Mouse (Mus musculus) limb, embryonic 10.5 days (tissue): ENCODE results near the gene Crtc2. TPM values are rescaled to one million over a fixed set of nuclear protein-coding genes. Genes with fewer than 3 reads are reported as not detected.

Source experiments
- DNase-seq: peaks from one replicate; pipeline ENCODE4 v3.0.0-alpha.2; 2017; ENCODE audit warnings: low spot score
- H3K27ac ChIP-seq: fragments of 300-500 bp; sonication (generic); 2 replicates; pipeline ENCODE4 v1.5.1; 2016; ENCODE audit warnings: mild to moderate bottlenecking
- H3K27me3 ChIP-seq: fragments of 300-500 bp; sonication (generic); 2 replicates; pipeline ENCODE4 v1.6.1; 2016; ENCODE audit warnings: low read depth, mild to moderate bottlenecking; ENCODE audit not compliant: poor library complexity, severe bottlenecking
- H3K36me3 ChIP-seq: fragments of 300-500 bp; sonication (generic); 2 replicates; pipeline ENCODE4 v1.6.1; 2016; ENCODE audit warnings: mild to moderate bottlenecking, moderate library complexity
- H3K4me1 ChIP-seq: fragments of 300-500 bp; sonication (generic); 2 replicates; pipeline ENCODE4 v1.6.1; 2016
- H3K4me3 ChIP-seq: fragments of 300-500 bp; sonication (generic); 2 replicates; pipeline ENCODE4 v1.5.1; 2016; ENCODE audit warnings: mild to moderate bottlenecking, moderate library complexity
- H3K9me3 ChIP-seq: fragments of 300-500 bp; sonication (generic); replicated peaks from 2 replicates; pipeline ENCODE4 v1.6.1; 2016; ENCODE audit warnings: mild to moderate bottlenecking
- WGBS: fragments of 180-500 bp; shearing (Covaris S2); methylation state at CpG from one replicate; pipeline ENCODE4 v1.1.7; 2016; 5-methylcytosine and 5-hydroxymethylcytosine counted together
- polyA plus RNA-seq: library from polyadenylated mRNA; unstranded; fragments of >200 nt; fragmentation: Nextera tagmentation; extraction: Ambion mirVana; gene quantifications from 2 replicates; pipeline ENCODE4 v1.2.1, GENCODE M21; 2016

Crtc2 gene
- polyA plus RNA-seq, 1 experiment from 2014 or later = 26.5 TPM

DNA sequence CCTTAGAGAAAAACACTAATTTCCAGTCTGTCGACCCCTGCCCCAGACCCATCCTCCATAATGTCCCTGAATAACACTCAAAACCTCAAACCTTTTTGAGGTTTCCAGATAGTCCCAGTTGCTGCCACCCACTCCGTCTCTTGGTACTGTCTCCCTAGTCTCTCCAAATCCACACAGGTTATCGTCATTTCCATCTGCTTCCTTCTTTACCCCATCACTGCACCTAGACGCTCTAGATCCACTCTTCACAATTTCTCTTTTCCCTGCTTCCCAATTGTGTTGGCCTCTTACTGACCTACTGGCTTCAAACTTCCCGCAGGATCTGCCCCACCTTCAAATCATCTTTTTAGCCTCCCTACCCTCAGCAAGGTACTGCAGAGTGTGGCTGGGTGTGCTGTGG is 32.8 kb upstream of the Crtc2 start:
- WGBS = 29% methylated on average over 5 of the region's 5 CpGs
- DNase-seq = no peak
- Histone ChIP-seq H3K4me1 (peaks cover 23% of the 10 kb centered on the region), H3K4me3 (peak overlapping the region; percentile 60), H3K36me3 (peaks cover 35% of the 10 kb centered on the region), H3K9me3 (no peaks in the 10 kb centered on the region), H3K27ac (peak overlapping the region; percentile 84), H3K27me3 (no peaks in the 10 kb centered on the region)

DNA sequence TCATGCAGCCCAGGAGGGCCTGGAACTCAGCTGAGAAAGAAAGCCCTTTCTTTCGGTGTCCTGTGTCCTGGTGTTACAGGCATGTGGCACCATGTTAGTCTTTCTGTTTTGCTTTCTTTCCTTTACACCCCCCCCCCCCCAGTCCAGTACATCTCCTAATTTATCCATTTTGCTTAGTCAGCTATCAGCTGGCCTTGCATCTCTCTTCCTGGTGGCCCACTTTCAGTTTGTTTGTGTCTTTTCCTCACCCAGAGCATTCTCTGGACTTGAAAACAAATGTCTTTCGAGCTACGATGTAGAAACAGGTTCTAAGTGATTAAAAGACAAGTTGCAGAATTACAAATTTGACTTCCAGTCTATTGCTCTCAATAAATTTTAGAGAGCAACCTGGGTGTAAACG is 31.5 kb upstream of the Crtc2 start:
- no peak for DNase-seq
- peaks cover 23% of the 10 kb centered on the region for H3K4me1 ChIP-seq
- 93% methylated on average over 4 of the region's 4 CpGs for WGBS
- no peaks in the 10 kb centered on the region for H3K27me3 ChIP-seq
- H3K36me3 ChIP-seq = peaks cover 38% of the 10 kb centered on the region
- no peak overlapping the region for H3K4me3 ChIP-seq
- no peaks in the 10 kb centered on the region for H3K9me3 ChIP-seq
- H3K27ac ChIP-seq = peak overlapping the region; percentile 25; the same call in 1 of the 2 replicates

DNA sequence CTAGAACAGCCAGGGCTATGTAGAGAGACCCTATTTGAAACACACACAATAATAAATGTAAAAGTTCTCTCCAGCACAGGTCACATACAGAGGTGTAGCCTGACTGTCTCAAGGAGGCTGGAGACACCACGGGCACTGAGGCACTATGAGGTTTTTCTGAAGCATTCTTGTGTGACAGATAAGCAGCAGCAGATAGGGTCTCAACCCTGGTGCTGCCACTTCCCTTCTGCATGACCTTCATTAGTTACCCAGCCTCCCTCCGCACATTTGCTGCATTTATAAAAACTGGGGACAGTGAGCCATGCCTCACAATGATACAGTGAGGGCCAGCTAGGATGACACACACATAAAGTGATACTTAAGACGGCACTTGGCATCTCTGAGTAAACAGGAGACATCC is 31.0 kb upstream of the Crtc2 start:
- Histone ChIP-seq H3K9me3 (no peaks in the 10 kb centered on the region), H3K36me3 (peaks cover 38% of the 10 kb centered on the region), H3K27me3 (no peaks in the 10 kb centered on the region), H3K27ac (no peak overlapping the region), H3K4me1 (peaks cover 23% of the 10 kb centered on the region), H3K4me3 (no peak overlapping the region)
- WGBS = 89% methylated on average over 3 of the region's 3 CpGs
- DNase-seq = no peak

DNA sequence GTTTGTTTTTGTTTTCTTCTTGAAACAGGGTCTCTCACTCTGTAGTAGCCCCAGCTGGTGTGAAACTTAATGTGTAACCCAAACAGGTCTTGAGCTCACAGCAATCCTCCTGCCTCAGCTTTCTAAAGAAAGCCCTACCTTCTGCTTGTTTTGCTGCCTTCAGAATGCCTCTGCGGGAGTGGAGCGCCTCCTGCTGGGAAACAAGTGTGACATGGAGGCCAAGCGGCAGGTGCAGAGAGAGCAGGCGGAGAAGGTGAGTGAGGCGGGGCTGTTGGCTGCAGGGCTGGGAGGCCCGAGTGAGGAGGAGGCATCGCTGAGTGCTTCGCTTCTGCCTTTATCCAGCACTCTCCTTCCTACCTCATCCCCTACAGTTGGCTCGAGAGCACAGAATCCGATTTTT is 29.6 kb upstream of the Crtc2 start:
- Histone ChIP-seq H3K9me3 (no peaks in the 10 kb centered on the region), H3K27me3 (no peaks in the 10 kb centered on the region), H3K4me3 (no peak overlapping the region), H3K36me3 (peaks cover 38% of the 10 kb centered on the region), H3K27ac (no peak overlapping the region), H3K4me1 (peaks cover 23% of the 10 kb centered on the region)
- DNase-seq = no peak
- WGBS = 80% methylated on average over 10 of the region's 10 CpGs

DNA sequence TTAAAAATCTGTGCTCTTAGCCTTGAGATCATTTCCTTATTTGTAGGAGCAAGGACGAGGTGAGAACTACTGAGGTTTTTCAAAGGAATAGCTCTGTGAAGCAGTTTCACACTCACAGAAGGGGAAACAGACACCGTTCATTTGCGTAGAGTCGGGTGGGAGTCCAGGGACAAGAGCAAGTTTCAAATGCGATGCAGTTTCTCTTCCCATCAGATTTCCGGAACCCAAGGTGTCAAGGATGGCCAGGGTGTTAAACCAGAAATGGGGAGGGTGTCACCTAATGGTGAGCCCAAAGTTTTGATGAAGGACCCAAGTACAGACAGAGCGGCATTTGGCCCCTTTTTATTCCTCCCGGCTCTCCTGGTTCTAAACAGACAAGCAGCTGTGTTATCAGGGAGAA is 22.9 kb upstream of the Crtc2 start:
- 15% methylated on average over 8 of the region's 8 CpGs for WGBS
- H3K27me3 ChIP-seq = no peaks in the 10 kb centered on the region
- H3K36me3 ChIP-seq = peaks cover 32% of the 10 kb centered on the region
- peak overlapping the region; percentile 91 for H3K27ac ChIP-seq
- no peak for DNase-seq
- H3K4me1 ChIP-seq = peaks cover 14% of the 10 kb centered on the region
- no peaks in the 10 kb centered on the region for H3K9me3 ChIP-seq
- peak overlapping the region; percentile 78 for H3K4me3 ChIP-seq

DNA sequence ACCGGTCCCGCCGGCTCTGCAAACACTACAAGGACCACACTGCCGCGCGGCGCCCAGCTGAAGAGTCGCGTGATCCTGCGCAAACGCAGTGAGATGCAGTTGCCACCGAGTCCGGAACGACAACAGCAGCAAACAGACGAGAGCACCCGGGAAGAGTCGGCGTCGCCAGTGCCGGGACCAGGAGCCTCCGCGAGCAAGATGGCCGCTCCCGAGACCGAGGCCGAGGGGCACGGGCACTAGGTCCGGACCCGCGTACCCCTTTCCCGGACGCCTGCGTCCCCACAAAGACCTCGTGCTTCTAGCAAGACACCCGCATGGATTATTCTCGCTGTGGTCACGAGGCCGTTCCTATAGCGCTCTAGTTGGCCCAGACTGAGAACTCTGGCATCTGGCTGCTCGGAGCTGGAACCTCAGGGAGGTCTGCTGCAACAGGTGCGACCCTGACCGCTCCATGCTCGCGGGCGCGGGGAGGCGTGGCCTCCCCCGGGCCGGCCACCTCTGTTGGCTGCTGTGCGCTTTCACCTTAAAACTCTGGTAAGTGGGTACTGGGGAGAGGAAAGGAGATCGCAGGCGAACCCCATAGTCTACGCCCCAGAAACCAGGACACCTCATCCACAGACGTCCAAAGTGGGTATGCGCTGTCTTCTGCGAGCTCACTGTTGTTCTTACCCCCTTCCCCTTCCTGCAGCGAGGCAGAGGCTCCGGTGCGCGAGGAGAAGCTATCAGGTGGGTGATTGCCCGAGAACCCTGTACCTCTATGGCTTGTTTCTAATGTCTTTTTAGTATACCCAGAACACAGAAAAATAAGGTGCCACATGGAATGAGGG is 22.2 kb upstream of the Crtc2 start, which contains the start of gene Jtb:
Gene Jtb (plus strand): TSS at position 91 of the 827 bp plus-strand sequence.
- peak within 1 kb of the TSS; percentile 91 for H3K27ac ChIP-seq

DNA sequence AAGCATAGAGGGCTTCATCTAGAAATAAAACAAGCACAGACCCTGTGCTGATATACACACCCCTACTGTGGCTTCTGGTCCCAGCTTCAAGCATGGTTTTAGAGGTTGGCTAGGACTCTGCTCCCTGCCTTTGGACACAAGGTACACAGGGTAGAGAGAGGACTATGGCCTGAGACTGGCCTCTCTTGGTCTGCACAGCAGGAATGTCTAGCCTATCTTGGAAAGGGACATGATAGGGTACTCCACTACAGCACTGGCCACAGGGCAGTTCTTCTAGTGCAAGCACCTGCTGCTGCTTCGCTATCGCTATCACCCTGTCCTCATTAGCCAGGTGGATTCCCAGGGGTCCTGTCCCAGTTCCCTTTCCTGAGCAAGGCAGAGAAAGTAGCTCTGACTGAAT is 12.7 kb upstream of the Crtc2 start:
- no peak overlapping the region for H3K27ac ChIP-seq

More for the DNA sequence above, 22.2 kb upstream of the Crtc2 start, which contains the start of gene Jtb:
- WGBS = under 1% methylated on average over 61 of the region's 61 CpGs
- Histone ChIP-seq H3K4me1 (peaks cover 14% of the 10 kb centered on the region), H3K36me3 (peaks cover 34% of the 10 kb centered on the region), H3K4me3 (peak within 1 kb of the TSS; percentile 78), H3K9me3 (no peaks in the 10 kb centered on the region), H3K27me3 (no peaks in the 10 kb centered on the region)
- peak; percentile 92 for DNase-seq

DNA sequence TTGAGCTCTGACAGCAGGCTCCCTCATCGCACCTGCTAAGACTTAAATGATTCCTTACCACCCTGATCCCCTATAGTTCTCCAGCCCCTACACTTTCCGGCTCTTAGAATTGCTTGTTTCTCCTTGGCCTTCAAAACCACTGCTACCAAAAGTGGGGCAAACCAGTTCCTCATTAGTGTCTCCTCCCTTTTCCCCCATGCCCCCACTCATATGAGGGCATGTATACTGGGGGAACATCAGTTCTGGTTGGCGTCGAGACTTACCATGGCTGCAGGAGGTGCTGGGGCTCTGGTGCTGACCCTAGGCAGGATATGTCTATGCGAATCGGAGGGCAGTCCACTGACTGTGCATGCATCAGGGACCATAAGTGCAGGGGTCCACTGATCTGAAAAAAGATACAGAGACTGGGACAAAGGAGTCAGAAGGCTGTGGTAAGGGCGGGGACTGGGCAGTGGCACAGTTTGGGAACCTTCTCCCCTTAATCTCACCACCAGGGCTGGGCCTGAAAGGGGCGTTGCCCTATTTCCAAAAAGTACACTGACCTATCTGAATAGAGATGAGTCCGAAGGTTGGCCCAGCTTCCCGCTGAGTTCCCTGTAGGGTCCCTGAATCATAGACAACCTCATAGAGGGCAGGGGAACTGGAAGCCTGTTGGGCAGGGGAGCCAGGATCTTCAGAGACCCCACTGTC is 12.1 kb upstream of the Crtc2 start:
- peaks cover 7% of the 10 kb centered on the region; the same call in 1 of the 2 replicates for H3K27me3 ChIP-seq
- no peak for DNase-seq
- H3K4me1 ChIP-seq = peaks cover 22% of the 10 kb centered on the region
- peaks cover 3% of the 10 kb centered on the region; the same call in 1 of the 2 replicates for H3K36me3 ChIP-seq
- H3K9me3 ChIP-seq = no peaks in the 10 kb centered on the region
- H3K4me3 ChIP-seq = no peak overlapping the region
- 90% methylated on average over 10 of the region's 10 CpGs for WGBS
- H3K27ac ChIP-seq = no peak overlapping the region

More for the DNA sequence above, 12.7 kb upstream of the Crtc2 start:
- Histone ChIP-seq H3K27me3 (peaks cover 7% of the 10 kb centered on the region; the same call in 1 of the 2 replicates), H3K9me3 (no peaks in the 10 kb centered on the region), H3K4me3 (no peak overlapping the region), H3K36me3 (peaks cover 9% of the 10 kb centered on the region), H3K4me1 (peaks cover 22% of the 10 kb centered on the region)
- no peak for DNase-seq
- WGBS = 85% methylated on average over 2 of the region's 2 CpGs

DNA sequence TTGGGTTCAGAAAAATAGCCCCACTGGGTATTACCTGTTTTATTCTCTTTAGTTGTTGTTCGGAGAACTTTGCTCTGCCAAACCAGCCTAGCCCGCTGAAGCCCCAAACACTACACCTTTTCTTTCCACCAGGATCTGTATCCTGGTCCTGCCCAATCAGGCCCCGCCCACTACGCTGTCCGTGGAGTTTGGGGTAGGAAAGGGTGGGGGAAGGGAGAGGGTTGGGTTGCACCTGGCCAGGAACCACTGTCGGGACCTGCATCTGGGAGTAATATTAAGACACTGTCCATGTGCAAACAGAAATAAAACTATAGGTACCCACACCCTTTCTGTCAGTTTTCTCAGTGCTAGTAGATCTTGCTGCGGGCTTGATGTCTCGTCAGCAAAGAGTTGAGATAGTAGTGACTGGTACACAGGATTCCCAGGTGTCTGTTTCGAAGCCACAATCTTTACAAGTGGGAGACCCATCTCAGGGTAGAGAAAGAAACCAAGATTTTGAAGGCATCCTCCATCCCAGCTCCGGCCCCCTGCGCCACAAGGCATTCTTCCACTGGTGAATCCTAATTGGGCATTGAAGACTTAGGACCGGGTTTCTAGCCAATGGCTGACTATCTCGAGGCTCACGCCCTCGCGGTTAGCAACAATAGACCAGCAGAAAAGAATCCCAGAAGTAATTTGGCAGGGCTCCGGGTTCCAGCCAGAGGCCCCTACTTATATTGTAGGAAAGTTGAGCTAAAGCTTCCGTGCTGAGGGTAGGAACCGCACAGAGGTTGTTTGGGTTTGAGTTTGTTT is 10.8 kb upstream of the Crtc2 start, which contains the start of gene Creb3l4:
Gene Creb3l4 (minus strand): TSS at position 529 of the 792 bp plus-strand sequence.
- Histone ChIP-seq H3K9me3 (no peaks in the 10 kb centered on the region), H3K27ac (peak within 1 kb of the TSS; percentile 84), H3K4me3 (peak within 1 kb of the TSS; percentile 52), H3K36me3 (no peaks in the 10 kb centered on the region), H3K27me3 (peaks cover 7% of the 10 kb centered on the region; the same call in 1 of the 2 replicates), H3K4me1 (peaks cover 27% of the 10 kb centered on the region)
- WGBS = 5% methylated on average over 19 of the region's 19 CpGs
- peak; percentile 70 for DNase-seq

DNA sequence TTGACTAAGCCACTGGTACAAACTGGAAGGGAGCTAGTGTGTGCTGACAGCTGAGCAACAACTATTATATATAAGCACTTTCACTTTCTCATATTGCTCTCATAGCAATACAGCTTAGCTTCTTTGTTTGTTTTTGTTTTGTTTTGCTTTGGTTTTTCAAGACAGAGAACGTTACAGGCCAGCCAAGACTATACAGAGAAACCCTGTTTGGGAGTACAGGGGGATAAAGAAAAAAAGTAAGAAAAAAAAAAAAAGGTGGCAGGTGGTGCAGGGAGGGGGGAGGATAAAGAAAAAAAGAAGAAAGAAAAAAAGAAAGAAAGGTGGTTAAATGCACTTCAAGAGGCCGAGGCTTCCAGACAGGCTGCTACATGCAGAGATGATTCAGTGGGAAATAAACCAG is 8.6 kb upstream of the Crtc2 start:
- H3K27me3 ChIP-seq = peaks cover 7% of the 10 kb centered on the region; the same call in 1 of the 2 replicates
- peaks cover 11% of the 10 kb centered on the region for H3K36me3 ChIP-seq
- no peak for DNase-seq
- H3K4me1 ChIP-seq = peaks cover 41% of the 10 kb centered on the region
- no peak overlapping the region for H3K4me3 ChIP-seq
- WGBS = 93% methylated on average over 2 of the region's 2 CpGs
- H3K27ac ChIP-seq = no peak overlapping the region
- no peaks in the 10 kb centered on the region for H3K9me3 ChIP-seq

DNA sequence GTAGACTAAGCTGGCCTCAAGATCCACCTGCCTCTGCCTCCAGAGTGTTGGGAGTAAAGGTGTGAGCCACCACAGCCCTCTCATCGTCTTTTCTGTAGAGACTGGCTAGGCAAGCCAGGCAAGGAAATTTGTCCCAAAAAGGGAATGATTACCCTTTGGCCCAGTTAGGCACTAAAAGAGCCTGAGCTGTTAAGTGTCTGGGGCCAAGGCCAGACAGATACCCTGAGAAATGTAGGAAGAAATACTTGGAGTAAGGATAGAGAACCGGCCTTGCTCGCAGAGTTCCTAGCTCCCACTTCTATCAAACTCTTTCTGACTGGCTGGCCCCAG is 6.4 kb upstream of the Crtc2 start:
- peak overlapping the region; percentile 72 for H3K4me3 ChIP-seq
- peak overlapping the region; percentile 93 for H3K27ac ChIP-seq
- peaks cover 34% of the 10 kb centered on the region for H3K4me1 ChIP-seq
- no peaks in the 10 kb centered on the region for H3K9me3 ChIP-seq
- under 1% methylated on average over 3 of the region's 3 CpGs for WGBS
- H3K36me3 ChIP-seq = peaks cover 25% of the 10 kb centered on the region
- no peak for DNase-seq
- no peaks in the 10 kb centered on the region for H3K27me3 ChIP-seq

DNA sequence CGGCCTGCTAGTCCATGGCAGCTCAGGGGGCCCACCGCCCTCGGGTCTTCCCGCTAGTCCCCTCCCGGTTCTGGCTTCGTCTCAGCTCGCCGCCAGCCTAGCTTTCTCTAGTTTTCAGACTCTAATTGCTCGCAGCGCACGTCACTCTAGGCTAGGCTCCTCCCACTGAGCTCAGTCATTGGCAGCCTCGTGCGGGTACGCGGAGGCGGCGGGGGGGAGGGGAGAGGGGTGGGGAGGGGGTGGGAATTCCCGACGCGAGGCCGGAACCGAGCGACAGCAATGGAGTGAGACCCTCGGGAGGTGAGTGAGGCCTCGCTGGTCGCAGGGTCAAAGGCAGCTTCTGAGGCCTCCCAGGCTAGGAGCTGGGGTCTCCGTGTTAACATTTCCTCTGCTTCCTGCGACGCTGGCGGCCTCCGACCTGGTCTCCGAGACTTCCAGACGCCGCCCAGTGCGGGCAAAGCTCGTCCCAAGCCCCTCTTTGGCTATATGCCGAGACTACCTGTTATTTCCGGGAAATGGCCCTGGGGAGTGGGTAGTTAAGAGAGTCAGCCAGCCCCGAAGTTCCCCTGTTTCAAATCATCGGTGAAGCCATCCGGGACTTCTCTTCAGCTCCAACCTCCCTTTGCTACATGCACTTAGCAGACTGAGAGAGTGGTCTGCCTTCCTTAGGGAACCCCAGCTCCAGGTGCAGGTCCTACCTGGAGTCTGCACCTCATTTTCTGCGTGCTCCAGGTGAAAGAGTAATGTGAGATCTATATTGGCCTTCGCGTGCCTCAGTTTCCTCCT is 5.8 kb upstream of the Crtc2 start, which contains the start of gene Slc39a1:
Gene Slc39a1 (plus strand): TSS at position 213 of the 786 bp plus-strand sequence.
- DNase-seq = peak; percentile 94
- peaks cover 25% of the 10 kb centered on the region for H3K36me3 ChIP-seq
- under 1% methylated on average over 38 of the region's 44 CpGs for WGBS
- peaks cover 28% of the 10 kb centered on the region for H3K4me1 ChIP-seq
- peak within 1 kb of the TSS; percentile 93 for H3K27ac ChIP-seq
- H3K27me3 ChIP-seq = no peaks in the 10 kb centered on the region
- H3K4me3 ChIP-seq = peak within 1 kb of the TSS; percentile 72
- H3K9me3 ChIP-seq = no peaks in the 10 kb centered on the region
